Mouse (Mus musculus) spleen, adult 2 months (tissue): ENCODE results near the gene Kif5a.

Experiments used
- CTCF ChIP-seq: fragments of 200-500 bp; IDR thresholded peaks from 2 replicates; pipeline ENCODE4 v1.5.1; 2011; ENCODE audit warnings: mild to moderate bottlenecking, inconsistent platforms; ENCODE audit not compliant: insufficient read depth, insufficient read length, insufficient replicate concordance; ENCODE audit errors: extremely low read depth
- POLR2A ChIP-seq: fragments of 200-500 bp; IDR thresholded peaks from 2 replicates; pipeline ENCODE4 v1.6.1; 2011; ENCODE audit warnings: low read depth, low read length, inconsistent platforms

DNA sequence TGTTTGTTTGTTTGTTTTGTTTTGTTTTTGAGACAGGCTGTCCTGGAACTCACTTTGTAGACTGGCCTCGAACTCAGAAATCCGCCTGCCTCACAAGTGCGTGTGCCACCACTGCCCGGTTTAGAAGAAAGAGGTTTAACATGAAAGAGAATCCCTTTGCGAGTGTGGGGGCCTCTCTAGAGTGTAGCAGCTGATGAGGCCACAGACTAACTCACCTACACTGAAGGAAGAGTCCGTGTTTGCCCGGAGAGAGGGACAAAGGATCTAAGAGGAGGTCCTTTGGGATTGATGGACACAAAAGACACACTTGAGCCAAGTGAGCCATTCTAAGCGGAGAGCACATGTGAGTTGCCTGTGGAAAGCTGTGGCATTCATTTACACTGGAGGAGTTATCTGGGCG is 85.9 kb downstream of the Kif5a start:
- TF ChIP-seq CTCF: no peak
- TF ChIP-seq POLR2A: no peak
